Mouse (Mus musculus) ES-E14 (cell line): Measurements from ENCODE around the gene Slc41a2. TPM values are rescaled to one million over a fixed set of nuclear protein-coding genes. Genes with fewer than 3 reads are reported as not detected.

Experiments
- DNase-seq: peaks from one replicate; pipeline ENCODE4 v3.0.0-alpha.2; 2013; ENCODE audit warnings: low read depth, low spot score
- H3K27ac ChIP-seq: 2 replicates; pipeline ENCODE4 v1.5.1; 2012; ENCODE audit warnings: low read depth, mild to moderate bottlenecking, low read length, moderate library complexity, mixed read lengths; ENCODE audit not compliant: poor library complexity, insufficient read depth, severe bottlenecking
- H3K36me3 ChIP-seq: 2 replicates; pipeline ENCODE4 v1.6.1; 2012; ENCODE audit warnings: mild to moderate bottlenecking, low read length, moderate library complexity, mixed read lengths; ENCODE audit not compliant: control insufficient read depth, poor library complexity, insufficient read depth, severe bottlenecking
- H3K4me1 ChIP-seq, 2 experiments: fragments of 150-350 bp in 1 of 2; sonication (generic) in 1 of 2; 2 replicates each; pipeline ENCODE4 v1.6.1; 2012; ENCODE audit warnings: low read length in 2 of 2, mild to moderate bottlenecking in 1 of 2, mixed read lengths in 1 of 2; ENCODE audit not compliant: control insufficient read depth in 2 of 2, insufficient read depth in 2 of 2, poor library complexity in 1 of 2
- H3K4me3 ChIP-seq, 2 experiments: fragments of 150-350 bp in 1 of 2; sonication (generic) in 1 of 2; 2 replicates each; pipeline ENCODE4 v1.5.1; 2012; ENCODE audit warnings: low read length in 2 of 2, low read depth in 1 of 2, mild to moderate bottlenecking in 1 of 2, mixed read lengths in 1 of 2; ENCODE audit not compliant: insufficient read depth in 1 of 2, poor library complexity in 1 of 2, severe bottlenecking in 1 of 2
- H3K9ac ChIP-seq: 2 replicates; pipeline ENCODE4 v1.6.1; 2012; ENCODE audit warnings: low read depth, mild to moderate bottlenecking, low read length, mixed read lengths; ENCODE audit not compliant: poor library complexity, insufficient read depth, severe bottlenecking
- H3K9me3 ChIP-seq: fragments of 150-350 bp; sonication (generic); 2 replicates; pipeline ENCODE4 v1.6.1; 2012; ENCODE audit warnings: low read depth, mild to moderate bottlenecking, low read length; ENCODE audit not compliant: control insufficient read depth, insufficient read depth
- CHD2 ChIP-seq: IDR thresholded peaks from 2 replicates; pipeline ENCODE4 v1.6.1; 2014; ENCODE audit warnings: mild to moderate bottlenecking, low read depth, low read length, inconsistent platforms
- HCFC1 ChIP-seq: IDR thresholded peaks from 2 replicates; pipeline ENCODE4 v1.6.1; 2012; ENCODE audit warnings: low read length, inconsistent platforms, borderline replicate concordance; ENCODE audit not compliant: insufficient read depth
- MAFK ChIP-seq: IDR thresholded peaks from 2 replicates; pipeline ENCODE4 v1.6.1; 2014; ENCODE audit warnings: mild to moderate bottlenecking, low read depth, low read length, inconsistent platforms; ENCODE audit not compliant: insufficient read depth
- ZC3H11A ChIP-seq: IDR thresholded peaks from 2 replicates; pipeline ENCODE4 v1.6.1; 2012; ENCODE audit warnings: low read depth, mild to moderate bottlenecking, inconsistent platforms, low read length, borderline replicate concordance
- ZNF384 ChIP-seq: IDR thresholded peaks from 2 replicates; pipeline ENCODE4 v1.6.1; 2012; ENCODE audit warnings: low read depth, low read length, inconsistent platforms
- in situ Hi-C, 2 experiments: fragments of 600-800 bp; cut with MboI; formaldehyde crosslinking; loops; one replicate each; pipeline ENCODE4 v1.15.1; 2025; ENCODE audit warnings: low sequenced_read_pairs in 2 of 2, inconsistent platforms in 1 of 2; ENCODE audit not compliant: unreplicated experiment in 2 of 2
- total RNA-seq: library from RNA; depleted of rRNA; stranded (reverse); fragments of 300-350 nt; gene quantifications from 2 replicates; pipeline ENCODE4 v1.2.3, GENCODE M21; 2012

The Slc41a2 gene
- total RNA-seq, 1 experiment: 1.1 TPM

GRCm38 (mm10) chr10:83220847-83221246 lies 116.8 kb downstream of the Slc41a2 start:
- Histone ChIP-seq H3K4me1 (no peaks in the 10 kb centered on the region), H3K36me3 (no peaks in the 10 kb centered on the region), H3K9ac (no peak overlapping the region), H3K4me3 (no peak overlapping the region), H3K27ac (no peak overlapping the region), H3K9me3 (no peaks in the 10 kb centered on the region)
- TF ChIP-seq ZC3H11A (no peak), CHD2 (no peak), HCFC1 (no peak), MAFK (no peak), ZNF384 (no peak)
- DNase-seq: no peak
- in situ Hi-C loops: no loop called here

- no peak overlapping the region for H3K4me3 ChIP-seq
- TF ChIP-seq MAFK: no peak
- no peak for TF ChIP-seq HCFC1
- no peak for TF ChIP-seq CHD2
- H3K9me3 ChIP-seq: no peaks in the 10 kb centered on the region
- no peak overlapping the region for H3K9ac ChIP-seq
- no peak for DNase-seq
- in situ Hi-C loops: no loop called here
- no peaks in the 10 kb centered on the region for H3K4me1 ChIP-seq
- H3K36me3 ChIP-seq: no peaks in the 10 kb centered on the region
- no peak overlapping the region for H3K27ac ChIP-seq
Measured at GRCm38 (mm10) chr10:83220217-83220616, 117.5 kb downstream of the Slc41a2 start.

GRCm38 (mm10) chr10:83219729-83220128 lies 118.0 kb downstream of the Slc41a2 start:
- Histone ChIP-seq H3K9me3 (no peaks in the 10 kb centered on the region), H3K27ac (no peak overlapping the region), H3K36me3 (no peaks in the 10 kb centered on the region), H3K4me3 (no peak overlapping the region), H3K4me1 (no peaks in the 10 kb centered on the region), H3K9ac (no peak overlapping the region)
- DNase-seq: peak; percentile 75
- TF ChIP-seq ZC3H11A: peak; percentile 33; the same call in 1 of the 2 replicates
- TF ChIP-seq HCFC1: no peak
- in situ Hi-C loops: no loop called here

GRCm38 (mm10) chr10:83218778-83219177 lies 118.9 kb downstream of the Slc41a2 start:
- DNase-seq: no peak
- Histone ChIP-seq H3K4me3 (no peak overlapping the region), H3K4me1 (no peaks in the 10 kb centered on the region), H3K36me3 (no peaks in the 10 kb centered on the region), H3K9ac (no peak overlapping the region), H3K27ac (no peak overlapping the region), H3K9me3 (no peaks in the 10 kb centered on the region)
- TF ChIP-seq ZNF384: no peak
- TF ChIP-seq MAFK: no peak
- no peak for TF ChIP-seq ZC3H11A
- no peak for TF ChIP-seq HCFC1
- TF ChIP-seq CHD2: no peak
- in situ Hi-C loops: no loop called here

- no peaks in the 10 kb centered on the region for H3K9me3 ChIP-seq
- TF ChIP-seq ZNF384 (no peak), CHD2 (no peak)
- no peaks in the 10 kb centered on the region for H3K36me3 ChIP-seq
- H3K27ac ChIP-seq: no peak overlapping the region
- no peak overlapping the region for H3K4me3 ChIP-seq
- no peaks in the 10 kb centered on the region for H3K4me1 ChIP-seq
- no peak overlapping the region for H3K9ac ChIP-seq
- in situ Hi-C loops: no loop called here
- DNase-seq: no peak
Measured at GRCm38 (mm10) chr10:83217256-83217655, 120.4 kb downstream of the Slc41a2 start.
